Mouse (Mus musculus): Measurements from ENCODE around the gene Fndc7. TPM values are rescaled to one million over a fixed set of nuclear protein-coding genes. Genes with fewer than 3 reads are reported as not detected.
"Not testable (repeated sequence)": the region's sequence is repeated elsewhere in the genome, so short reads cannot be mapped to it uniquely, and the experiment has no call there.

Gene Fndc7
- polyA plus RNA-seq, 1 experiment from 2014 or later = not detected

- H3K9ac ChIP-seq (replicated peaks; ENCODE audit: low read length); H3K4me3 ChIP-seq (ENCODE audit: low read length); H3K36me3 ChIP-seq (ENCODE audit: insufficient read depth, low read length); H3K9me3 ChIP-seq (ENCODE audit: low read length); H3K4me2 ChIP-seq (replicated peaks; ENCODE audit: low read depth, low read length); H3K27ac ChIP-seq (ENCODE audit: low read length); H3K27me3 ChIP-seq (ENCODE audit: insufficient read depth, low read length); ATAC-seq (ENCODE audit: low FRiP score, low TSS enrichment): not testable (repeated sequence)
- peaks cover 12% of the 10 kb centered on the region; the same call in 1 of the 2 replicates for H3K4me1 ChIP-seq (ENCODE audit: insufficient read depth, low read length)
- WGBS = 100% methylated on average over 1 of the region's 1 CpGs
These were observed 56.1 kb downstream of the Fndc7 start for GRCm38 (mm10) chr3:108833717-108834116.

GRCm38 (mm10) chr3:108831750-108832149, 58.1 kb downstream of the Fndc7 start:
- H3K4me1 ChIP-seq (ENCODE audit: insufficient read depth, low read length) = no peaks in the 10 kb centered on the region
- H3K36me3 ChIP-seq (ENCODE audit: insufficient read depth, low read length) = peaks cover 10% of the 10 kb centered on the region; the same call in 1 of the 2 replicates
- no peak for ATAC-seq (ENCODE audit: low FRiP score, low TSS enrichment)
- no peak overlapping the region for H3K27ac ChIP-seq (ENCODE audit: low read length)
- H3K9ac ChIP-seq (replicated peaks; ENCODE audit: low read length) = no peak overlapping the region
- no peak overlapping the region for H3K4me3 ChIP-seq (ENCODE audit: low read length)
- H3K4me2 ChIP-seq (replicated peaks; ENCODE audit: low read depth, low read length) = no peak overlapping the region
- WGBS = 92% methylated on average over 6 of the region's 6 CpGs
- no peaks in the 10 kb centered on the region for H3K27me3 ChIP-seq (ENCODE audit: insufficient read depth, low read length)
- no peaks in the 10 kb centered on the region for H3K9me3 ChIP-seq (ENCODE audit: low read length)

- ATAC-seq (ENCODE audit: low FRiP score, low TSS enrichment) = peak; percentile 81
- Histone ChIP-seq H3K36me3 (ENCODE audit: insufficient read depth, low read length) (peaks cover 7% of the 10 kb centered on the region; the same call in 1 of the 2 replicates), H3K27me3 (ENCODE audit: insufficient read depth, low read length) (no peaks in the 10 kb centered on the region), H3K4me2 (replicated peaks; ENCODE audit: low read depth, low read length) (no peak overlapping the region), H3K4me3 (ENCODE audit: low read length) (no peak overlapping the region), H3K9ac (replicated peaks; ENCODE audit: low read length) (no peak overlapping the region), H3K4me1 (ENCODE audit: insufficient read depth, low read length) (no peaks in the 10 kb centered on the region), H3K9me3 (ENCODE audit: low read length) (no peaks in the 10 kb centered on the region), H3K27ac (ENCODE audit: low read length) (no peak overlapping the region)
- WGBS = 73% methylated on average over 11 of the region's 11 CpGs
These were observed 59.3 kb downstream of the Fndc7 start for GRCm38 (mm10) chr3:108830493-108830892.

- Histone ChIP-seq H3K4me1 (ENCODE audit: insufficient read depth, low read length) (no peaks in the 10 kb centered on the region), H3K9me3 (ENCODE audit: low read length) (no peaks in the 10 kb centered on the region), H3K4me3 (ENCODE audit: low read length) (no peak overlapping the region), H3K36me3 (ENCODE audit: insufficient read depth, low read length) (0 out of 2 replicates have a peak, but pooled peaks cover 23% of the 10 kb centered on the region), H3K27ac (ENCODE audit: low read length) (no peak overlapping the region), H3K4me2 (replicated peaks; ENCODE audit: low read depth, low read length) (no peak overlapping the region), H3K9ac (replicated peaks; ENCODE audit: low read length) (no peak overlapping the region), H3K27me3 (ENCODE audit: insufficient read depth, low read length) (no peaks in the 10 kb centered on the region)
- ATAC-seq (ENCODE audit: low FRiP score, low TSS enrichment) = no peak
- 66% methylated on average over 4 of the region's 4 CpGs for WGBS
These were observed 74.2 kb downstream of the Fndc7 start for GRCm38 (mm10) chr3:108815631-108816030.

GRCm38 (mm10) chr3:108810747-108811263, 79.0 kb downstream of the Fndc7 start:
- H3K4me2 ChIP-seq (replicated peaks; ENCODE audit: low read depth, low read length) = no peak overlapping the region
- peaks cover 18% of the 10 kb centered on the region; the same call in 1 of the 2 replicates for H3K36me3 ChIP-seq (ENCODE audit: insufficient read depth, low read length)
- no peak overlapping the region for H3K27ac ChIP-seq (ENCODE audit: low read length)
- no peak overlapping the region for H3K4me3 ChIP-seq (ENCODE audit: low read length)
- WGBS = 74% methylated on average over 4 of the region's 4 CpGs
- no peaks in the 10 kb centered on the region for H3K4me1 ChIP-seq (ENCODE audit: insufficient read depth, low read length)
- no peaks in the 10 kb centered on the region for H3K9me3 ChIP-seq (ENCODE audit: low read length)
- H3K9ac ChIP-seq (replicated peaks; ENCODE audit: low read length) = no peak overlapping the region
- no peaks in the 10 kb centered on the region for H3K27me3 ChIP-seq (ENCODE audit: insufficient read depth, low read length)
- ATAC-seq (ENCODE audit: low FRiP score, low TSS enrichment) = no peak

GRCm38 (mm10) chr3:108805622-108806021, 84.2 kb downstream of the Fndc7 start:
- no peaks in the 10 kb centered on the region for H3K27me3 ChIP-seq (ENCODE audit: insufficient read depth, low read length)

More at GRCm38 (mm10) chr3:108805622-108806021, 84.2 kb downstream of the Fndc7 start:
- H3K9me3 ChIP-seq (ENCODE audit: low read length) = no peaks in the 10 kb centered on the region
- 91% methylated on average over 5 of the region's 5 CpGs for WGBS
- ATAC-seq (ENCODE audit: low FRiP score, low TSS enrichment) = no peak
- no peak overlapping the region for H3K9ac ChIP-seq (replicated peaks; ENCODE audit: low read length)
- no peak overlapping the region for H3K4me3 ChIP-seq (ENCODE audit: low read length)
- H3K27ac ChIP-seq (ENCODE audit: low read length) = no peak overlapping the region
- H3K4me2 ChIP-seq (replicated peaks; ENCODE audit: low read depth, low read length) = no peak overlapping the region
- peaks cover 33% of the 10 kb centered on the region for H3K36me3 ChIP-seq (ENCODE audit: insufficient read depth, low read length)
- H3K4me1 ChIP-seq (ENCODE audit: insufficient read depth, low read length) = no peaks in the 10 kb centered on the region

Other genes starting within 250 kb of the Fndc7 start
- gene Clcc1, start 236.1 kb downstream of the Fndc7 start, polyA plus RNA-seq (2015; fragmentation: Nextera tagmentation; extraction: Ambion mirVana) = 63.8 and 63.9 TPM in 2 replicates
- gene Gpsm2, start 167.7 kb downstream of the Fndc7 start, polyA plus RNA-seq (2015; fragmentation: Nextera tagmentation; extraction: Ambion mirVana) = 38.4 and 51.5 TPM in 2 replicates
- gene Aknad1, start 150.3 kb downstream of the Fndc7 start, polyA plus RNA-seq (2015; fragmentation: Nextera tagmentation; extraction: Ambion mirVana) = 0.11 TPM in 1 of 2 replicates, not detected in the other
- 32.6 and 38.8 TPM in 2 replicates for gene Stxbp3, start 49.5 kb downstream of the Fndc7 start, polyA plus RNA-seq (2015; fragmentation: Nextera tagmentation; extraction: Ambion mirVana)
- gene Prpf38b, start 21.7 kb upstream of the Fndc7 start, polyA plus RNA-seq (2015; fragmentation: Nextera tagmentation; extraction: Ambion mirVana) = 68.1 and 69.0 TPM in 2 replicates
- 0.37 and 0.45 TPM in 2 replicates for gene Henmt1, start 49.9 kb upstream of the Fndc7 start, polyA plus RNA-seq (2015; fragmentation: Nextera tagmentation; extraction: Ambion mirVana)
- gene Gm9857, start 50.4 kb upstream of the Fndc7 start, polyA plus RNA-seq (2015; fragmentation: Nextera tagmentation; extraction: Ambion mirVana) = not detected in 2 replicates
- gene Fam102b, start 137.6 kb upstream of the Fndc7 start, polyA plus RNA-seq (2015; fragmentation: Nextera tagmentation; extraction: Ambion mirVana) = 3.3 and 4.1 TPM in 2 replicates
- gene Slc25a54, start 190.5 kb upstream of the Fndc7 start, polyA plus RNA-seq (2015; fragmentation: Nextera tagmentation; extraction: Ambion mirVana) = not detected in 2 replicates
- 21.0 and 22.8 TPM in 2 replicates for gene Slc25a24, start 233.1 kb upstream of the Fndc7 start, polyA plus RNA-seq (2015; fragmentation: Nextera tagmentation; extraction: Ambion mirVana)